ENCODE assay signal across 15 mouse cellular contexts in the genomic region with DNA sequence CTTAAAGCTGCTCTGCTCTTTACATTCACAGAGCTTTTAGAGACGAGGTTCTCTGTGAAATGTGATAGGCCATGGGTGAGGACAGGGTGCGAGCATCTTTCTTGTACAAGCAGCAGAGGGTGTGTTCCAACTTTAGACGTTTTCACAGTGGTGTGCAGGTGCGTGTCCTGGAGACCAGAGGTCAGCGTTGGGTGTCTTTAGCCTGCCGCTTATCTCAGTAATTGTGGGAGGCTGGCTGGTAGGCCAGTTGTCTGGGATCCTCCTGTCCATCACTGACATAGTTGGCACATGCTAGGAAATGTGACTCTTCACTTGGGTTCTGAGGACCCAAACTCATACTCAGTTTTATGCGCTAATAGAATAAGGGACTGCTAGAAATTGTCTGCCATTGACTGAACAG.
DNase-seq lines count a peak whose midpoint lies in the region; ATAC-seq and TF ChIP-seq lines count a peak whose summit lies in the region.
"Had no signal": no experiment of that assay in that cellular context is flagged by ENCODE, and none has a peak within 500 bp of the region (broad histone marks: within the 10 kb centered on the region; RNA-seq: fewer than 3 reads in every experiment).

No protein-coding gene starts in this region.

- H3K9ac ChIP-seq in heart, embryonic 12.5 days, result 0 out of 2 replicates have a peak overlapping the region, but pooled peaks have one; percentile 18
- no peak overlapping the region for H3K9ac ChIP-seq in neural tube, embryonic 12.5 days

- TF ChIP-seq CTCF in kidney, adult 2 months (conservative IDR thresholded peaks at IDR 0.05; ENCODE audit: insufficient read depth, insufficient read length, low read depth, low read length), result no peak

- no peak for TF ChIP-seq POLR2A in kidney, adult 2 months (IDR thresholded peaks at IDR 0.05; ENCODE audit: low read depth, low read length)

- ATAC-seq in heart, embryonic 12.5 days (ENCODE audit: insufficient number of reproducible peaks, low FRiP score), result no peak
- no peak for ATAC-seq in neural tube, embryonic 12.5 days (ENCODE audit: low FRiP score, low read depth)
- ATAC-seq: inflammation-experienced regulatory T-cells, adult 6 months had no signal

- H3K4me3 ChIP-seq in heart, embryonic 12.5 days, result no peak overlapping the region
- H3K4me3 ChIP-seq in kidney, adult 2 months (ENCODE audit: insufficient read depth, low read depth, low read length), result no peak overlapping the region
- H3K4me3 ChIP-seq in neural tube, embryonic 12.5 days, result no peak overlapping the region
- H3K4me3 ChIP-seq: erythroblast, embryonic 14.5 days; heart, adult 2 months had no signal

- H3K27me3 ChIP-seq in heart, embryonic 12.5 days (replicated peaks), result no peaks in the 10 kb centered on the region
- no peaks in the 10 kb centered on the region for H3K27me3 ChIP-seq in kidney, adult 2 months (replicated peaks; ENCODE audit: control insufficient read depth, insufficient read depth, low read length)
- H3K27me3 ChIP-seq in neural tube, embryonic 12.5 days (replicated peaks), result no peaks in the 10 kb centered on the region

- no peaks in the 10 kb centered on the region for H3K9me3 ChIP-seq in heart, embryonic 12.5 days (replicated peaks)
- no peaks in the 10 kb centered on the region for H3K9me3 ChIP-seq in neural tube, embryonic 12.5 days

- DNase-seq in heart, postnatal 25 days (ENCODE audit: low spot score), result no peak
- no peak for DNase-seq in kidney, adult 2 months
- DNase-seq in kidney, adult 8-10 months, result no peak
- DNase-seq in neural tube, embryonic 10.5 days (ENCODE audit: extremely low spot score, low spot score), result no peak
- no peak for DNase-seq in frontal cortex, postnatal 25 days (ENCODE audit: low spot score in 2 of 2)
- DNase-seq: cerebellum, postnatal 25 days; kidney, postnatal 36 days; lung, adult 18-20 months; lung, postnatal 36 days; thymus, adult 2 months had no signal

- intact Hi-C loops in heart, postnatal 25 days (cut with DNase I), result no loop called here

- no peaks in the 10 kb centered on the region for H3K36me3 ChIP-seq in heart, embryonic 12.5 days
- H3K36me3 ChIP-seq in kidney, adult 2 months (ENCODE audit: control insufficient read depth, insufficient read depth, low read length), result no peaks in the 10 kb centered on the region
- H3K36me3 ChIP-seq in neural tube, embryonic 12.5 days, result no peaks in the 10 kb centered on the region

- H3K4me2 ChIP-seq in heart, embryonic 12.5 days, result no peak overlapping the region
- H3K4me2 ChIP-seq in neural tube, embryonic 12.5 days (replicated peaks), result no peak overlapping the region

- H3K4me1 ChIP-seq in heart, embryonic 12.5 days (replicated peaks), result peaks cover 83% of the 10 kb centered on the region
- peaks cover 34% of the 10 kb centered on the region for H3K4me1 ChIP-seq in kidney, adult 2 months (ENCODE audit: control insufficient read depth, insufficient read depth, low read length)
- peaks cover 43% of the 10 kb centered on the region for H3K4me1 ChIP-seq in neural tube, embryonic 12.5 days

- 43% methylated on average over 7 of the region's 7 CpGs for WGBS in heart, embryonic 12.5 days
- 65% methylated on average over 7 of the region's 7 CpGs for WGBS in kidney, adult 2 months
- 77% methylated on average over 7 of the region's 7 CpGs for WGBS in neural tube, embryonic 12.5 days

- H3K27ac ChIP-seq in heart, embryonic 12.5 days (ENCODE audit: poor library complexity, severe bottlenecking), result no peak overlapping the region; the same call in 1 of the 2 replicates
- H3K27ac ChIP-seq in kidney, adult 2 months (ENCODE audit: insufficient read depth, low read depth, low read length), result peak overlapping the region; percentile 59; the same call in 1 of the 2 replicates
- peak overlapping the region; percentile 22; the same call in 1 of the 2 replicates for H3K27ac ChIP-seq in neural tube, embryonic 12.5 days
